Mouse (Mus musculus): ENCODE measurements around the gene Nr3c2.

Nr3c2 gene

GRCm38 (mm10) chr8:77251134-77251533 is 351.9 kb downstream of the Nr3c2 start:
- DNase-seq (ENCODE audit: low spot score): no peak

GRCm38 (mm10) chr8:77254466-77254865 is 355.2 kb downstream of the Nr3c2 start:
- no peak for DNase-seq (ENCODE audit: low spot score)

- no peak for DNase-seq (ENCODE audit: low spot score)
These were observed 357.3 kb downstream of the Nr3c2 start for GRCm38 (mm10) chr8:77256450-77257084.

GRCm38 (mm10) chr8:77257085-77257451 is 357.8 kb downstream of the Nr3c2 start:
- no peak for DNase-seq (ENCODE audit: low spot score)

- DNase-seq (ENCODE audit: low spot score): no peak
These were observed 362.0 kb downstream of the Nr3c2 start for GRCm38 (mm10) chr8:77261215-77261614.

- DNase-seq (ENCODE audit: low spot score): no peak
These were observed 363.2 kb downstream of the Nr3c2 start for GRCm38 (mm10) chr8:77262216-77263009.

GRCm38 (mm10) chr8:77267941-77268405 is 368.7 kb downstream of the Nr3c2 start:
- DNase-seq (ENCODE audit: low spot score): no peak

GRCm38 (mm10) chr8:77272136-77272535 is 372.9 kb downstream of the Nr3c2 start:
- DNase-seq (ENCODE audit: low spot score): no peak

- no peak for DNase-seq (ENCODE audit: low spot score)
These were observed 376.3 kb downstream of the Nr3c2 start for GRCm38 (mm10) chr8:77275571-77275970.

- peak; percentile 21 for DNase-seq (ENCODE audit: low spot score)
These were observed 377.6 kb downstream of the Nr3c2 start for GRCm38 (mm10) chr8:77276827-77277226.

GRCm38 (mm10) chr8:77278246-77278645 is 379.0 kb downstream of the Nr3c2 start:
- no peak for DNase-seq (ENCODE audit: low spot score)

GRCm38 (mm10) chr8:77279977-77280376 is 380.7 kb downstream of the Nr3c2 start:
- no peak for DNase-seq (ENCODE audit: low spot score)

GRCm38 (mm10) chr8:77282605-77283236 is 383.5 kb downstream of the Nr3c2 start:
- DNase-seq (ENCODE audit: low spot score): no peak

GRCm38 (mm10) chr8:77284473-77284872 is 385.2 kb downstream of the Nr3c2 start:
- DNase-seq (ENCODE audit: low spot score): no peak

- no peak for DNase-seq (ENCODE audit: low spot score)
These were observed 388.8 kb downstream of the Nr3c2 start for GRCm38 (mm10) chr8:77288065-77288464.

GRCm38 (mm10) chr8:77288492-77288891 is 389.2 kb downstream of the Nr3c2 start:
- no peak for DNase-seq (ENCODE audit: low spot score)

GRCm38 (mm10) chr8:77292120-77292519 is 392.9 kb downstream of the Nr3c2 start:
- no peak for DNase-seq (ENCODE audit: low spot score)

GRCm38 (mm10) chr8:77292649-77293048 is 393.4 kb downstream of the Nr3c2 start:
- no peak for DNase-seq (ENCODE audit: low spot score)

- no peak for DNase-seq (ENCODE audit: low spot score)
These were observed 395.4 kb downstream of the Nr3c2 start for GRCm38 (mm10) chr8:77294599-77294998.

All from urinary bladder, postnatal 25 days (tissue).